Mouse (Mus musculus) E14TG2a.4 (cell line): Measurements from ENCODE around the gene Ran.

Experiments used
- H3K27me3 ChIP-seq: 2 replicates; pipeline ENCODE4 v1.6.1; 2014; ENCODE audit warnings: low read length, control low read depth; ENCODE audit not compliant: insufficient read depth
- H3K36me3 ChIP-seq: 2 replicates; pipeline ENCODE4 v1.6.1; 2014; ENCODE audit warnings: low read length, control low read depth; ENCODE audit not compliant: insufficient read depth
- H3K4me1 ChIP-seq: replicated peaks from 2 replicates; pipeline ENCODE4 v1.6.1; 2014; ENCODE audit warnings: low read depth, low read length, control low read depth
- H3K4me3 ChIP-seq: replicated peaks from 2 replicates; pipeline ENCODE4 v1.5.1; 2014; ENCODE audit warnings: mild to moderate bottlenecking, low read length
- H3K9me3 ChIP-seq: 2 replicates; pipeline ENCODE4 v1.6.1; 2014; ENCODE audit warnings: low read length, control low read depth
- CTCF ChIP-seq: conservative IDR thresholded peaks from 2 replicates; pipeline ENCODE4 v1.5.1; 2014; ENCODE audit warnings: low read length
- NANOG ChIP-seq: IDR thresholded peaks from 2 replicates; pipeline ENCODE4 v1.6.1; 2014; ENCODE audit warnings: borderline replicate concordance, low read length, mixed read lengths
- POU5F1 ChIP-seq: IDR thresholded peaks from 2 replicates; pipeline ENCODE4 v1.6.1; 2014; ENCODE audit warnings: low read length, borderline replicate concordance

Ran gene

GRCm38 (mm10) chr5:129025048-129025447, 5.2 kb downstream of the Ran start:
- no peaks in the 10 kb centered on the region for H3K27me3 ChIP-seq
- no peaks in the 10 kb centered on the region for H3K9me3 ChIP-seq
- peaks cover 58% of the 10 kb centered on the region for H3K4me1 ChIP-seq
- H3K4me3 ChIP-seq: no peak overlapping the region
- no peak for TF ChIP-seq CTCF
- no peak for TF ChIP-seq POU5F1
- peaks cover 65% of the 10 kb centered on the region for H3K36me3 ChIP-seq

GRCm38 (mm10) chr5:129025725-129026124, 5.9 kb downstream of the Ran start:
- TF ChIP-seq NANOG: no peak
- TF ChIP-seq CTCF: no peak
- no peak for TF ChIP-seq POU5F1

GRCm38 (mm10) chr5:129026171-129026570, 6.3 kb downstream of the Ran start:
- TF ChIP-seq NANOG: no peak
- TF ChIP-seq CTCF: no peak
- no peak for TF ChIP-seq POU5F1
- Histone ChIP-seq H3K4me3 (no peak overlapping the region), H3K36me3 (peaks cover 59% of the 10 kb centered on the region), H3K4me1 (peaks cover 67% of the 10 kb centered on the region), H3K27me3 (no peaks in the 10 kb centered on the region), H3K9me3 (no peaks in the 10 kb centered on the region)

More at GRCm38 (mm10) chr5:129025725-129026124, 5.9 kb downstream of the Ran start:
- Histone ChIP-seq H3K4me3 (no peak overlapping the region), H3K4me1 (peaks cover 63% of the 10 kb centered on the region), H3K27me3 (no peaks in the 10 kb centered on the region), H3K9me3 (no peaks in the 10 kb centered on the region), H3K36me3 (peaks cover 63% of the 10 kb centered on the region)

GRCm38 (mm10) chr5:129026637-129027036, 6.8 kb downstream of the Ran start:
- no peak overlapping the region for H3K4me3 ChIP-seq
- H3K4me1 ChIP-seq: peaks cover 67% of the 10 kb centered on the region
- H3K27me3 ChIP-seq: no peaks in the 10 kb centered on the region
- H3K9me3 ChIP-seq: no peaks in the 10 kb centered on the region
- peaks cover 54% of the 10 kb centered on the region for H3K36me3 ChIP-seq
- no peak for TF ChIP-seq POU5F1
- TF ChIP-seq NANOG: no peak
- TF ChIP-seq CTCF: peak; percentile 32

GRCm38 (mm10) chr5:129029131-129029723, 9.4 kb downstream of the Ran start:
- TF ChIP-seq NANOG (peak; percentile 34; the same call in 1 of the 2 replicates), CTCF (no peak)
- Histone ChIP-seq H3K4me3 (no peak overlapping the region), H3K4me1 (peaks cover 58% of the 10 kb centered on the region)

GRCm38 (mm10) chr5:129036678-129037077, 16.8 kb downstream of the Ran start:
- Histone ChIP-seq H3K36me3 (no peaks in the 10 kb centered on the region), H3K4me3 (no peak overlapping the region)
- TF ChIP-seq CTCF (peak; percentile 75), NANOG (no peak)

More at GRCm38 (mm10) chr5:129029131-129029723, 9.4 kb downstream of the Ran start:
- Histone ChIP-seq H3K36me3 (peaks cover 31% of the 10 kb centered on the region), H3K27me3 (no peaks in the 10 kb centered on the region), H3K9me3 (peaks cover 7% of the 10 kb centered on the region; the same call in 1 of the 2 replicates)

GRCm38 (mm10) chr5:129037739-129038138, 17.9 kb downstream of the Ran start:
- no peaks in the 10 kb centered on the region for H3K36me3 ChIP-seq
- peaks cover 7% of the 10 kb centered on the region; the same call in 1 of the 2 replicates for H3K9me3 ChIP-seq
- no peaks in the 10 kb centered on the region for H3K27me3 ChIP-seq
- H3K4me1 ChIP-seq: no peaks in the 10 kb centered on the region; the same call in 1 of the 2 replicates
- no peak for TF ChIP-seq NANOG
- no peak for TF ChIP-seq POU5F1
- TF ChIP-seq CTCF: no peak
- no peak overlapping the region for H3K4me3 ChIP-seq

More at GRCm38 (mm10) chr5:129036678-129037077, 16.8 kb downstream of the Ran start:
- Histone ChIP-seq H3K27me3 (no peaks in the 10 kb centered on the region), H3K9me3 (peaks cover 7% of the 10 kb centered on the region; the same call in 1 of the 2 replicates), H3K4me1 (no peaks in the 10 kb centered on the region; the same call in 1 of the 2 replicates)

- TF ChIP-seq POU5F1: no peak
- TF ChIP-seq NANOG: no peak
- TF ChIP-seq CTCF: no peak
- H3K4me1 ChIP-seq: no peaks in the 10 kb centered on the region
- no peaks in the 10 kb centered on the region for H3K9me3 ChIP-seq
- H3K36me3 ChIP-seq: no peaks in the 10 kb centered on the region
- H3K27me3 ChIP-seq: peaks cover 13% of the 10 kb centered on the region
- H3K4me3 ChIP-seq: no peak overlapping the region
Observed at GRCm38 (mm10) chr5:129045641-129046580, 26.0 kb downstream of the Ran start.
